Mouse (Mus musculus) testis, postnatal 10 days (tissue): Measurements from ENCODE around the gene Gm28635.
A peak's percentile ranks its signal among the peaks of the same experiment; 100 is the strongest.
"Not testable (repeated sequence)": the region's sequence is repeated elsewhere in the genome, so short reads cannot be mapped to it uniquely, and the experiment has no call there.

Experiments
- DNase-seq: peaks from one replicate; pipeline ENCODE4 v3.0.0; 2021; ENCODE audit warnings: low spot score

Gene Gm28635

DNA sequence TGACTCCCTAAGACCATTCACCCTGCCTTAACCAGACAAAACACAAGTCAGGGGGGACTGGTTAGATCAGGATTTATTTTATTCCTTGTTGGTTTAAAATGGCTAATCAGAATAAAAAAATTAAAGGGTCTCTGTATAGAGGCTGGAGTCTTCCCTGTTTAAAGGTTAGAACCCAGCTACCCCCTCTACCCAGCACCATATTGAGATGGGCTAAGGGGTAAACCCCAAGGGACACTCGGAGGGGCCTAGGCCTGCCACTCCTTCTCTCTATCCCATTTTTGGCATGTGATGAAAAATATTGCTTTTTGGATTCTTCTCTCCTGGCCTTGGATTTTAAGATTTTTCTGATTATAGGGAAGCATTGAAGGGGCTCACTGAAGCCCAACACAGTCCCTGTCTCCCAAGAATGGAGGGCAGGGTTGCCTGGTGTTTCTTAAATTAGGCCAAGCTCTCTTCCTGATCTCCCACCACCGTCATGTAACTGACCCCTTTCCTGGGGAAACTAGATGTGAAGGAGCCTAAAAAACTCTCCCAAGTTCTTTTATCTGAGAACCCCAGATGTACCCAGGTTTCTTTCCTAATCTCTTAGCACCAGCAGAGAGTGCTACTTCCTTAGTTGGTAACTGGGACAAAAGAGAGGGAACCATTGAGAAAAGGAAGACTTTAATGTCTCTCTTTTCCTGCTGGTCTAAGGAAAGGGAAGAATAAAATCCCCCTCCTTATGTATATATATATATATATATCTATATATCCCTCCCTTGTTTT lies 10.4 kb upstream of the Gm28635 start:
- DNase-seq, result no peak

DNA sequence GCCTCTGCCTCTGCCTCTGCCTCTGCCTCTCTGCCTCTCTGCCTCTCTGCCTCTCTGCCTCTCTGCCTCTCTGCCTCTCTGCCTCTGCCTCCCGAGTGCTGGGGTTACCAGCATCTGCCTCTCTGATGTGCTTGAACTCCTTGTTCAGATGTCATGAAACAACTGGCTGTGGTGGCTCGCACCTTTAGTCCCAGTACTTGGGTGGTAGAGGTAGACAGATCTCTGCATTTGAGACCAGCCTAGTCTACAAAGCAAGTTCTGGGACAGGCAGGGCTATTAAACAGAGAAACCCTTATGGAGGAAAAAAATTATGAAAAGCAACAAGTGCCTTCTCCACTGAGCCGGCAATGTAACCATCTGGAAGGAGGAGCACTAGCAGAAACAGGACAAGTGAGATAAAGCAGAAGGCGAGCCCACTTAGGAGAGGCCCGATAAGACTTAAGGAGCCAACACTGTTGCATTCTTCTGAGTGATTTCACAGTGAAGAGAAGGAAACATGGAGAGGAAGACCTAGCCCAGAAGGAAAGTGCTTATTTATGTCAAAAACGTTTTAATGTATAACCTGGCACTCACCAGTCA lies 4.9 kb upstream of the Gm28635 start:
- no peak for DNase-seq

DNA sequence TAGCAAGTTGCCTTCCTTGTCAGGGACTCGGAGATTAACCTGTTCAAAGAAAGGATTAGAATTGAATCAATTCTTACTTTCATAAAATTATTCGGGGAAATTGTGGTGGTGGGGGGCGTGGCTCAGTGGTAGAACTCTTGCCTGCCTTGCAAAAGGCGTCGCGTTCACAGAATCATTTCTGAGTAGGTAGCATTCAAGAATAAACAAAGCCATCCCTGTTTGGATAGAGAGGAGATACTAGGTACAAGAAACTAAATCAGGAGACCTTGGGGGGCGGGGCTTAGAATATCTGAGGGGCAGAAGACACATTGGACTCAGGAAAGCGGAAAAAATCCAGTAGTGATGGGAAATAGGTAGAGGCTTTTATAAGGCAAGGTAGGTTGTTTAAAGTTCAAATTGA lies 1.2 kb upstream of the Gm28635 start, which contains the start of gene Tmx2:
Tmx2 (minus strand) TSS at position 125 of the 400 bp plus-strand sequence.
- DNase-seq, result peak; percentile 68

DNA sequence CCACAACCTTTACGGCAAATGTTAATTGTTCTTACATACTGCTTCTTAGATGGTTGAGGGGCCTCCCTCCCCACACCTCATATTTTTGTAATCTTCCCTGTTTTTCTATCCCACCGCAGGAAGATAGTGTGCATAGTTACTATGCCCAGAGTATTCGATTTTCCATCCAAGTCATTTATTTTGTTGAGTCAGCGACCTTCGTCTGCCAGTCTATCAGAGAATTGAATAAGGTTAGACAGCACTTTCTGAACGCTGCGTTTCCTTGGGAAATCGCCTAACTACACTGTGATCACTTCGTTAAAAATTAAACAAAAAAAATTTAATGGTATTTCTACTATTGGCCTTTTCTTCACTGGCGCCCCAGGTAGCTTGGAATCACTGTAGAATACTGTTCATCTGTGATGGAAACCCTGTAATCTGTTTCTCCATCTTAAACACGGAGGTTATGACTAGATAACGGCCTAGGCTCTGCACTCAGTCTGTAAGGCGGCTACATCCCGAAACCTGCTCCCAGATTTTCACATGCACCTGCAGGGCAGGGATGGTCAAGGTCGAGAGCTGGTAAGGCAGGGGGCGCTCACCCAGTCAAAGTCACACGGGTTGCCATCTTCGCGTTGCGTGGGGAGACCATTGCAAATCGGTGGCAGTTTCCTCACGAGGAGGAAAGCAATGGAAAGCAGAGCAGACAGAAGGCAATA lies 422 bp downstream of the Gm28635 start:
- no peak for DNase-seq

DNA sequence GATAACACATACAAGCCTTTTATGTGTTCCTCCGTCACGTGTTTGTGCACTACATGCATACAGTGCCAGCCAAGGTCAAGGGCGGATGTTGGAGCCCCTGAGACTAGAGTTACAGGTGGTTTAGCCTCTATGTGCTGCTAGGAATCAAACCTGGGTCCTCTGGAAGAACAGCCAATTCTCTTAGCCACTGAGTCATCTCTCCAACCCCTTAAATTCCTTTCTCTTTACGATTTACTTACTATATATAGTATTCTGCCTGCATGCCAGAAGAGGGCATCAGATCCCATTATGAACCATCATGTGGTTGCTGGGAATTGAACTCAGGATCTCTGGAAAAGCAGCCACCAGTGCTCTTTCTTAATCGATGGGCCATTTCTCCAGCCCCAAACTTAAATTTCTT lies 6.3 kb downstream of the Gm28635 start:
- DNase-seq, result not testable (repeated sequence)

DNA sequence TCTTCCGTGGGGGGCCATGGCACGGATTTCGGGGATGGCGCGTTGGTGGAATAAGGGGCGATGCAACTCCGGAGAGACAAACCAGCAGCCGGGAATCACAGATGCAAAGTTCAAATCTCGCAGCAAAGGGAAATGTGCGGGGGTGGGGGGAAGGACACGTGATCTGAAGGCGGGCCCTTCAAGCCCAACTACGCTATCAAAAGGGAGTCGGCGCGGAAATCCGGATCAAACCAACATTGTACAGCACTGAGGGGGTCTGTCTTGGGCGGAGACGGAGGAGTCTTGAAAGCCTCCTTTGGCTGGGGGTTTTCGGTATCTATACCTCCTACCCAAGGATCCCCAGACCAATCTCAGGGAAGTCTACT lies 7.3 kb downstream of the Gm28635 start, which contains the start of gene Selenoh:
Selenoh (minus strand) TSS at position 202 of the 365 bp plus-strand sequence.
- peak; percentile 88 for DNase-seq

DNA sequence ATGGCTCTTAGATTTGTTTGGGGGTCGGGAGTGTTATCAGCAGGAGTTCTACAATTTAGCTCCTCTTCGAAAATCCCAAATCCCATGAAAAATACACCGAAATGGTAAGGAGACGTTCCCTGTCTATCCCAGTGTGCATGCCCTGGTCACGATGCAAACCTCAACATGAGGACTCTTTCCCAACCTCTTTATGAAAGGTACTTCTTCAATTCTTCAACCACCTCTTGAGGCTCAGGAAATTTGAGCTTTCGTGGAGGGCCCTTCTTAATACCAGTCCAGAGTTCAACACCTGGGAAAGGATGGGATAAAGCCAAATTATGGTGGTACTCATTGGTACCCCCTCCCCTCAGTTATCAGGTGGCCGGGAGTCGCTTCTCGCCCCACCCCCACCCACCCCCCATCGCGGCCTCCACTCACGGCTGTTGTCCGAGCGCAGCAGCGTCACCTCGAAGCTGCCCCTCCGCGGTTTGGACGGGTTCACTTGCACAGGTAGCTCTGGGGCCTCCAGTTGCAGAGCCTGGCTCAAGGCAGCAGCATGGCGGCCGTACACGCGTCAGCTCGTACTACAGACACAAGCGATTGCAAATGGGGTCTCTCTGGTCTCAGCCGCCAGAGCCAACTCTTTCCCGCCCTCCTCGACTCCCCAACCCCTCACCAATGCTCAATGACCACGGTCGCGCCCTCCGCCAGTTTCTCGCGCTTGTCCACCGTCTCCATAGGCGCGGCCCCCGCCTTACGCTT lies 7.8 kb downstream of the Gm28635 start:
- no peak for DNase-seq

DNA sequence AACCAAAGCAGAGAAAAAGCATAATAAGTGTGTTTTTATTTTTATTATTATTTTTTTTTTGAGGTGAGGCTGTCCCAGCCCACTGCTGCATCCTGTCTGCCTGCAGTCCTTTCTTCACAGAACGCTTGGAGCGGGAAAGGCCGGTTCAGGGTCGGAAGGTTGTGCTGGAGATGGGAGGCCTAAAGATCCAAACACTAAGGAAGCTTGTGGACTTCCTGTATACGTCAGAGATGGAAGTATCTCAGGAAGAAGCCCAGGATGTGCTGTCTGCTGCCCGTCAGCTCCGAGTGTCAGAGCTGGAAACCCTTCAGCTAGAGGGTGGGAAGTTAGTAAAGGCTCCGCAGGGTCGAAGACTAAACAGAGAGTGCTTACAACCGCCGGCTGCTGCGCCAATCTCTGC lies 11.8 kb downstream of the Gm28635 start:
- no peak for DNase-seq

DNA sequence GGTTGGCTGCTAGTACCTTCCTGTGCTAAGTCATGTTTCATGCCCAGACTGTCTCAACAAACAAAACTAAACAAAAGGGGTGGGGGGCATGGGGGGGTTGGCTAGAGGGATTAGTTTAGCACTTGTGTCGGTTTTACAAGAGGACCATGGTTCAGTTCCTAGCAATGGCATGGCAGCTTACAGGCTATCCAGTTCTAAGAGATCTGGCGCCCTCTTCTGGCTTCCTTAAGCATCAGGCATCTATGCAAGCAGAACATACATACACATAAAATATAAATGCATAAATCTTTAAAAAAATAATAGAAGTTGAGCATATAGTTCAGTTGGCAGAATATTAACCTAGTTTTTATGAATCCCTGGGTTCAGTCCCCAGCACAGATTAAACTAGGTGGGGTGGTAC lies 15.0 kb downstream of the Gm28635 start:
- peak; percentile 72 for DNase-seq

DNA sequence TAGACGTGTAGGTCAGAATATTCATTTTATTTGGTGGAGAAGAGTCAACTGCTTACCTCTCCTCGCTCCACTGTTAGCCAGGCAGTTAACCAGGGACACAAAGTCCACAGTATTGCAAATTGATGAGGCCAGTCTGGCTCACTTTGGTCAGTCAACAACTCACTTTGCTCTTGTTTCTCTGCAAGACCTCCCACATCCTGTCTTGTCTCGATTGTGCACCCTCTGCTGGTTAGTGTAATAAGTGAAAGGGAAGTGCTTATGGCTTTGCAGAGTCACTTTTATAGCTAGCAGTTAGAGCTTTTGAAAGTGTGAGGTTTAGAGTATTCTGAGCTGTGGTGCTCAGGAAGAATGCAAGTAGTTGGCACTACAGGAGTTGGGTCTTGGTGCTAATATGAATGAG lies 17.6 kb downstream of the Gm28635 start:
- no peak for DNase-seq

DNA sequence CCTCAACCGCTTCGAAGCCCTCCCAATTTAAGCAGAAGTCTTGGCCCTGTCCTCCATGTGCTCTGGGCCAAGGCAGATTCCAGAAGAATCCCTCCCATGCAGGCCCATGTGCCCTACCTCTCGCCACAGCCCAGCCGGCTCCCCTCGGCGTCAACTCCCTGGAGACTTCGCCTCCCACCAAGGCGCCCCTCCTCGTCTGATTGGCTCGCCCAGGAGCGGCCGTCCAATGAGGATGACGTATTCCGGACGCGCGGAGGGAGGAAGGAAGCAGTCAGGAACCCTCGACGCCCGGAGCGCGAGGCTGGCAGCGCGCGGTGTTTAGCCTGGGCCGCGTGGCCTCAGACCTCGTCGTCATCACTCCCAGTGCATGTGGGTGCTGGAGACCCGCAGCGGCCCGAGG lies 19.0 kb downstream of the Gm28635 start, which contains the start of gene Btbd18:
Btbd18 (plus strand) TSS at position 274 of the 400 bp plus-strand sequence.
- peak; percentile 57 for DNase-seq

DNA sequence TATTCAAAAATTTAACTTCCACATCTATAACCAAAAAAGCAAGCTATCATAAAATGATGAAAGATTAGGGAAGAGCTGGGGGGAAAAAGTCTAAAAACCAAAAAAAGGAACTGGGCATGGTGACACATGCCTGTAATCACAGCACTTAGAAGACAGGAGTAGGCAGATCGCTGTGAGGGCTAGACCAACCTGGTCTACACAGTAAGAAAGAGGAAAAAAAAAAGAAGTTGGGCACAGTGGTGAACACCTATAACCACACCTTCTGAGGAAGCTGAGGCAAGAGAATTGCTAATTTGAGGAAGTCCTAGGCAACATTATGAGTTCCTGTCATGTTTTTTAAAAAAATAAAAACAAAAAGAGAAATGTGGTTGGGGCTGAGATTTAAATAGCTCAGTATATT lies 22.0 kb downstream of the Gm28635 start:
- no peak for DNase-seq

DNA sequence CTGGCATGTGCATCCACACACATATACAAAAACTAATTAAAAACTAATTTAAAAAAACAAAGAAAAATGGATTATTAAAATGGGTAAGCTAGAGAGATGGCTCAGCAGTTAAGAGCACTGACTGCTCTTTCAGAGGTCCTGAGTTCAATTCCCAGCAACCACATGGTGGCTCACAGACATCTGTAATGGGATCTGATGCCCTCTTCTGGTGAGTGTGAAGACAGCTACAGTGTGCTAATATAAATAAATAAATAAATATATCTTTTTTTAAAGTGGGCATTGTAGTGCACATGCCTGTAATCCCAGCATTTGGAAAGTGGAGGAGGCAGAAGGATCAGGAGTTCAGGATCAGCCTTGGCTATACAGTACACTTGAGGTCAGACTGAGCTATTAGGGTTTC lies 24.5 kb downstream of the Gm28635 start:
- no peak for DNase-seq

DNA sequence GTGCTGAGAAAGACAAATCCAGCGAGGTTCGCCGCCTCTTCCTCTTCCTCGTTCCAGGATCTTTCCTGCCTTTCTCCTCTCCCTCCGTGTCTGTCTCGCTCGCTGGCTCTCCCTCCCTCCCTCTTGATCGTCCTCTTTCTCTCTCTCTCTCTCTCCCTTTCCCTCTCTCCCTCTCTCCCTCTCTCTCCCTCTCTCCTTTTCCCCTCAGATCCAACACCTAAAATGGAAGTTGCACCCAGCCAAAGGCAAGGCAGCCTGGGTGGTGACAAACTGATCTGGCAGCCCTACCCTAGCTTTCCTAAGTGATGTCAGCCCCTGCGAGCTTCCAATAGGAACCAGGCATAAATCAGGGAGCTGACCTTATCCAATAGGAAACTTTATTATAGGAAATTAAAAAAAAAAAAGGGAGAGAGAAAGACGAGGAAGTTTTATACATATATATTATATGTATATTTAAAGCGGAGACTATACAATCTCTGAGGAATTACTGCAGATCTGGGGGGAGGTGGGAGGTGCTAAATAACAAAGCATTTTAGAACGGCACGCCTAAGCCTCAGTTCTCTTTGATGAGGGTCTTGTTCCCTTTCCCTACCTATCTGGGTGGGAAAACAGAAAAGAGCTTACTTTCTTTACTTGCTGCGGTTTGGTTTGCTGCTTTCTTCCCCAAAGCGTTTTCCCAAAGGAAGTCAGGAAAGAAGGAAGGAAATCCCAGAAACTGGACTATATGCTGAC lies 27.2 kb downstream of the Gm28635 start, which contains the start of gene Ctnnd1:
Ctnnd1 (minus strand) TSS at position 302 of the 732 bp plus-strand sequence.
- peak; percentile 80 for DNase-seq

DNA sequence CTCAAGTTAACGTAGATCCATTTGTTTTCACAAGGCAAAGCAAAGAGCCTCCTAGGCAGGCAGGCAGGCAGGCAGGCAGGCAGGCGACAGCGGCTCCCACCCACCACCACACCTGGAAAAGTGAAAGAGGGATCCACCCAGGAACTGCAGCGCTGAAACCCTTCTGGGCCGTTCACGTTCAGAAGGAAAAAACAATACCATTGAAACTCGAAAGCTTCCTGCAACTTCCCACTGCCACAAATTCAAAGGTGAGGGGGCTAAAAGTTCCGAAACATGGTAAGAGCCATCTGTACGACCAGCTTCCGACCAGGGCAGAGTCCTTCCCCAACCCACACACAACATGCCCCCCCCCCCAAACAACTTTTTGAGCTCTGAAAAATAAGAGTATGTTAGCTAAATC lies 28.2 kb downstream of the Gm28635 start:
- DNase-seq, result no peak

DNA sequence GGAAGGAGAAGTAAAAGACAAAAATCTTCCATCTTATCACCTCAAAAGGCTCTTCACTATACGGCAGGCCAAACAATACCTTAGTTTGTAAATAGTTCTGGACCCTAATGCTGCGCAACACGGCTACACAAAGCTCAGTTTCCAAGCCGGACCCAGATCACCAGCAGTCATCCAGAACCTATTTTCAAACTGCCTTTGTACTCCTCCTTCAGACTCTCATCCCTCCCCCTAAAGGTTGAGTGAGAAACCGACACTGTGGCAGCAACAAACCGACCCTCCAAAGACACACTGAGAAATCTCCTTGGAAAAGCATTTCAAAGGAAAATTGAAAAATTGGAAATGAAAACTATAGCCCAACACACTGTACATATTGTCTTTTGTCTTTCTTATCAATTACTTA lies 29.5 kb downstream of the Gm28635 start:
- no peak for DNase-seq

DNA sequence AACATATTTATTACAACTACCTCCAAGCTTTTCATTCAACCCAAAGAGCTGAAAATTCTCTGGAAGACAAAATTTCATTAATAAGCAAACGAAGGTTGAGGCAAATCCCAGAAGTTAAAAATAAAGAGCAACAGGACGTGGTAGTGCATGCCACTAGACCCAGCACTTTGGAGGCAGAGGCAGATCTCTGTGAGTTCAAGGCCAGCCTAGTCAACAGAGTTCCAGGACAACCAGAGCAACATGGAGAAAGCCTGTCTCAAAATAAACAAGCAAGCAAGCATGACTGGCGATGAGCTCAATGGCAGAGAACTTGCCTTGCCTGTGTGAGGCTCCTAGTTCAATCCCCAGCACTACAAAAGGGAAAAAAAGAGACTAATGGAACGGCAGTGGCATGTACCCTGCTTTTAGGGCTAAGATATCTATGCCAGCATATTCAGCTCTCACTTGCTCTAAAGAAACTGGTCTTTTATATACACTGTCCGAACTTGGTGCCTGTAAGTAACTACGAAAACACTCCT lies 30.7 kb downstream of the Gm28635 start:
- no peak for DNase-seq

DNA sequence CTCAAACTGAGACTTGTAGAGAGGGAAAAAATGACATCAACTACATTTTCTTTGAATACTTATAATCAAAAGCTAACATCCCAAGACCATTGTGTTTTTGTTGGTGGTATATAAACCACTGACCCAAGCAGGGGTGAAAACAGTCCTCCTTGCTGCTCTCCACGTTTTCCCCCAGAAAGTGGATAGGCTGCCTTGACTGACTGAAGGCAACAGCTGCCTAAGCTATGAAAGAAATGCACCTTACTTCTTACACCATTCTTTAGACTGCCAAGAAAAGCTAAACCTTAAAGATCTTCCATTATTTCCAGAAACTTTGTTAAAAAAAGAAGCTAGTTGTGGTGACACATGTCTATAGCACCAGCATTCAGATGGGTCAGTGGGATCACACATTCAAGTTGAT lies 31.7 kb downstream of the Gm28635 start:
- no peak for DNase-seq

DNA sequence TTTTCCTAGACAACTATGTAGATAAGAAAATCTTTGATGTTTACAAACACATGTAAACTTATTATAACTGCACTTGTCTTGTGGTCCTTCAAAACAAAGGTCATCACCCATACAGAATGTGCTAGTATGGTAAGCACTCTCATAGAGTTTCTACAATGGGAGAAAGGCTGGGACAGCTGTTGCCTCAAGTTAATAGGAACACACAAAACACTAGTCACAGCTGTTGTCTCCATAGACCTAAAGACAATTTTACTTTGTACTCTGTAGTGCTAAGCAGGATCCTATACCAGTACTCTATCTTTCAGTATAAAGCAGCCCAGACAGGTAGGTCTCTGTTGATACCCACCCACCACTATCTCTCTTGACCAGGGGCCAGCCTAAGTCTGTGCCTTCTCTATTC lies 37.0 kb downstream of the Gm28635 start:
- DNase-seq, result no peak

DNA sequence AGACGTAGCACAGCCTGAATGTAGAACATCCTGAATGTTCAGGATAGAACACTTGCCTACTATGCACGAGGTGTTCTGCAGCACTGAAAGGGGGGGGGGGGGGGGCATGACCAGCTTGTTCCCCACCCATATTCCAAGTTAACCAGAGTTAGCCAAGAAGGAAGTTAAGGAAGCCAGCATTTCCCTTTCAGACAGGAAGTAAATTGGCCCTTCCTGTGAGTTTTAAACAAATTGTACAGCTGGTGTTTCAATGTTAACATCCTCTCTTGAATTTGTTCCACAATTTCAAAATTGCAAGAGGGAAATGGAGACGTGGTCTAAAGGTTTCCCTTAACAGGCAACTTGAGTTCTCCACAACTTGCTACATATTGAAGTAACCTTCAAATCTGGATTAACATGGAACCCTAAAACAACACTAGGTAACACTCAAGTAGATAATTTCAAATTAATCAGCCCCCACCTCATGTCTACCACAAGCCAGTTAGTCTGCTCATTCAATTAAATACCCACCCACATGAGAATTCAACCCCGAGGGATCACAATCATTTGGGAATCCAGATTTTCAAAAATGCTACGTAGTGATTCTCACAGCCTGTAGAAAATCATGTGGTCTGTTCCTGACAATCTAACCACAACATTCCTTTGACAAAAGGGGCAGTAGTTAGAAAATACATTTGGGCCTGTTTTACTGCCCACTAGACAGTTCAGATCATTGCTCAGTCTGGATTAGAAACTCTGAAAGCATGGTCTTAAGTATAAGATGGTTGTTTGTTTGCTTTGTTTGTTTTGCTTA lies 39.2 kb downstream of the Gm28635 start:
- DNase-seq, result no peak
